Mouse (Mus musculus): ENCODE data around the gene Snrnp200. TPM values are rescaled to one million over a fixed set of nuclear protein-coding genes. Genes with fewer than 3 reads are reported as not detected.
A peak's percentile ranks its signal among the peaks of the same experiment; 100 is the strongest.

Gene Snrnp200
- polyA plus RNA-seq, 2 experiments: 27.5 to 28.1 TPM

GRCm38 (mm10) chr2:127262480-127262879 lies 54.3 kb downstream of the Snrnp200 start:
- H3K4me1 ChIP-seq (replicated peaks; ENCODE audit: control insufficient read depth in 2 of 2, insufficient read depth in 2 of 2, low read length in 1 of 2): no peaks in the 10 kb centered on the region; a peak in 1 of 4 replicates
- TF ChIP-seq EP300 (IDR thresholded peaks at IDR 0.05; ENCODE audit: low read depth): no peak
- no peak for TF ChIP-seq CTCF (IDR thresholded peaks at IDR 0.05; ENCODE audit: low read depth)
- H3K27me3 ChIP-seq (ENCODE audit: control insufficient read depth, insufficient read depth, low read length): no peaks in the 10 kb centered on the region
- no peak for DNase-seq (ENCODE audit: low read depth in 3 of 3, low spot score in 3 of 3)
- H3K9ac ChIP-seq (replicated peaks): no peak overlapping the region
- H3K4me2 ChIP-seq (ENCODE audit: low read depth): no peak overlapping the region
- H3K36me3 ChIP-seq (replicated peaks; ENCODE audit: control insufficient read depth, insufficient read depth, low read depth): peaks cover 11% of the 10 kb centered on the region
- no peak overlapping the region for H3K4me3 ChIP-seq (ENCODE audit: insufficient read depth in 1 of 2, low read depth in 2 of 2, low read length in 2 of 2)
- no peaks in the 10 kb centered on the region for H3K9me3 ChIP-seq (ENCODE audit: control insufficient read depth, low read length)
- ATAC-seq (ENCODE audit: insufficient read depth): no peak
- H3K27ac ChIP-seq: no peak overlapping the region

GRCm38 (mm10) chr2:127267854-127268253 lies 59.7 kb downstream of the Snrnp200 start:
- H3K27ac ChIP-seq: no peak overlapping the region
- TF ChIP-seq EP300 (IDR thresholded peaks at IDR 0.05; ENCODE audit: low read depth) (no peak), CTCF (IDR thresholded peaks at IDR 0.05; ENCODE audit: low read depth) (peak; percentile 11; the same call in 1 of the 2 replicates)
- H3K4me2 ChIP-seq (ENCODE audit: low read depth): no peak overlapping the region
- no peaks in the 10 kb centered on the region for H3K9me3 ChIP-seq (ENCODE audit: control insufficient read depth, low read length)
- DNase-seq (ENCODE audit: low read depth in 3 of 3, low spot score in 3 of 3) (no peak), ATAC-seq (ENCODE audit: insufficient read depth) (no peak)
- H3K36me3 ChIP-seq (replicated peaks; ENCODE audit: control insufficient read depth, insufficient read depth, low read depth): no peaks in the 10 kb centered on the region
- H3K27me3 ChIP-seq (ENCODE audit: control insufficient read depth, insufficient read depth, low read length): no peaks in the 10 kb centered on the region
- H3K9ac ChIP-seq (replicated peaks): no peak overlapping the region
- peaks cover 6% of the 10 kb centered on the region in 2 experiments for H3K4me1 ChIP-seq (replicated peaks; ENCODE audit: control insufficient read depth in 2 of 2, insufficient read depth in 2 of 2, low read length in 1 of 2)
- 63% methylated on average over 4 of the region's 4 CpGs for WGBS (ENCODE audit: insufficient replicate concordance)
- no peak overlapping the region for H3K4me3 ChIP-seq (ENCODE audit: insufficient read depth in 1 of 2, low read depth in 2 of 2, low read length in 2 of 2)

GRCm38 (mm10) chr2:127269491-127270299 lies 61.5 kb downstream of the Snrnp200 start, which contains the start of gene Stard7:
TSS of gene Stard7 (plus strand) at chr2:127270218.
- peak within 1 kb of the TSS; percentile 82 to 89 for H3K4me3 ChIP-seq (ENCODE audit: insufficient read depth in 1 of 2, low read depth in 2 of 2, low read length in 2 of 2)

GRCm38 (mm10) chr2:127270300-127271041 lies 62.3 kb downstream of the Snrnp200 start:
- Histone ChIP-seq H3K9ac (replicated peaks) (peak overlapping the region; percentile 82), H3K27ac (peak overlapping the region; percentile 72), H3K27me3 (ENCODE audit: control insufficient read depth, insufficient read depth, low read length) (no peaks in the 10 kb centered on the region), H3K4me3 (ENCODE audit: insufficient read depth in 1 of 2, low read depth in 2 of 2, low read length in 2 of 2) (peak overlapping the region; percentile 78 to 82), H3K9me3 (ENCODE audit: control insufficient read depth, low read length) (no peaks in the 10 kb centered on the region), H3K4me1 (replicated peaks; ENCODE audit: control insufficient read depth in 2 of 2, insufficient read depth in 2 of 2, low read length in 1 of 2) (peaks cover 11 to 12% of the 10 kb centered on the region in 2 experiments), H3K36me3 (replicated peaks; ENCODE audit: control insufficient read depth, insufficient read depth, low read depth) (no peaks in the 10 kb centered on the region; the same call in 1 of the 2 replicates), H3K4me2 (ENCODE audit: low read depth) (peak overlapping the region; percentile 81)
- DNase-seq (ENCODE audit: low read depth in 3 of 3, low spot score in 3 of 3) (peak; percentile 78 to 79 (median 79)), ATAC-seq (ENCODE audit: insufficient read depth) (peak; percentile 91)
- under 1% methylated on average over 74 of the region's 75 CpGs for WGBS (ENCODE audit: insufficient replicate concordance)
- TF ChIP-seq EP300 (IDR thresholded peaks at IDR 0.05; ENCODE audit: low read depth) (no peak), CTCF (IDR thresholded peaks at IDR 0.05; ENCODE audit: low read depth) (no peak)

More at GRCm38 (mm10) chr2:127269491-127270299, 61.5 kb downstream of the Snrnp200 start, which contains the start of gene Stard7:
- Histone ChIP-seq H3K27ac (peak within 1 kb of the TSS; percentile 72), H3K27me3 (ENCODE audit: control insufficient read depth, insufficient read depth, low read length) (no peaks in the 10 kb centered on the region), H3K9ac (replicated peaks) (peak within 1 kb of the TSS; percentile 82), H3K4me1 (replicated peaks; ENCODE audit: control insufficient read depth in 2 of 2, insufficient read depth in 2 of 2, low read length in 1 of 2) (peaks cover 8 to 11% of the 10 kb centered on the region in 2 experiments), H3K4me2 (ENCODE audit: low read depth) (peak within 1 kb of the TSS; percentile 81), H3K9me3 (ENCODE audit: control insufficient read depth, low read length) (no peaks in the 10 kb centered on the region), H3K36me3 (replicated peaks; ENCODE audit: control insufficient read depth, insufficient read depth, low read depth) (no peaks in the 10 kb centered on the region; the same call in 1 of the 2 replicates)
- peak; percentile 98 for ATAC-seq (ENCODE audit: insufficient read depth)
- under 1% methylated on average over 48 of the region's 49 CpGs for WGBS (ENCODE audit: insufficient replicate concordance)
- DNase-seq (ENCODE audit: low read depth in 3 of 3, low spot score in 3 of 3): peak; percentile 96 to 97 (median 96)
- TF ChIP-seq CTCF (IDR thresholded peaks at IDR 0.05; ENCODE audit: low read depth) (peak; percentile 65), EP300 (IDR thresholded peaks at IDR 0.05; ENCODE audit: low read depth) (peak; percentile 27; the same call in 1 of the 2 replicates)

All from liver, embryonic 14.5 days (tissue).